ENCODE assay signal across 10 mouse cellular contexts in genomic region chr8:121731060-121731459, GRCm38 (mm10). TPM values are rescaled to one million over a fixed set of nuclear protein-coding genes. Genes with fewer than 3 reads are reported as not detected.
DNase-seq lines count a peak whose midpoint lies in the region; ATAC-seq and TF ChIP-seq lines count a peak whose summit lies in the region.
"Had no signal": no experiment of that assay in that cellular context is flagged by ENCODE, and none has a peak within 500 bp of the region (broad histone marks: within the 10 kb centered on the region; RNA-seq: fewer than 3 reads in every experiment).

No protein-coding gene starts in this region.

- no peaks in the 10 kb centered on the region for H3K9me3 ChIP-seq in heart, embryonic 11.5 days (replicated peaks; ENCODE audit: control insufficient read depth, low read length)
- no peaks in the 10 kb centered on the region for H3K9me3 ChIP-seq in ES-E14 (ENCODE audit: control insufficient read depth, insufficient read depth, low read depth, low read length)
- H3K9me3 ChIP-seq in hindbrain, embryonic 11.5 days (ENCODE audit: control insufficient read depth, low read length) = no peaks in the 10 kb centered on the region
- peaks cover 3% of the 10 kb centered on the region; the same call in 1 of the 2 replicates for H3K9me3 ChIP-seq in midbrain, embryonic 13.5 days

- in situ Hi-C loops in ES-E14 (cut with MboI; ENCODE audit: low sequenced_read_pairs in 2 of 2, unreplicated experiment in 2 of 2) = no loop called here

- peak overlapping the region; percentile 54 for H3K4me3 ChIP-seq in heart, embryonic 11.5 days (ENCODE audit: low read depth, low read length)
- H3K4me3 ChIP-seq in ES-E14 (ENCODE audit: insufficient read depth in 1 of 2, low read depth in 1 of 2, low read length in 2 of 2, poor library complexity in 1 of 2, severe bottlenecking in 1 of 2) = peak overlapping the region; percentile 59 to 83
- peak overlapping the region; percentile 46 for H3K4me3 ChIP-seq in hindbrain, embryonic 11.5 days (ENCODE audit: low read depth, low read length)
- peak overlapping the region; percentile 68 for H3K4me3 ChIP-seq in midbrain, embryonic 13.5 days (replicated peaks)

- no peak for ATAC-seq in heart, embryonic 11.5 days (replicated peaks; ENCODE audit: insufficient number of reproducible peaks, low FRiP score, low TSS enrichment)
- 0 out of 2 replicates have a peak, but pooled peaks have one; percentile 33 for ATAC-seq in hindbrain, embryonic 11.5 days (ENCODE audit: low FRiP score)
- peak; percentile 51 for ATAC-seq in midbrain, embryonic 13.5 days

- H3K27me3 ChIP-seq in heart, embryonic 11.5 days (ENCODE audit: control insufficient read depth, insufficient read depth, low read length) = peaks cover 64% of the 10 kb centered on the region
- H3K27me3 ChIP-seq in hindbrain, embryonic 11.5 days (ENCODE audit: control insufficient read depth, insufficient read depth, low read length) = peaks cover 46% of the 10 kb centered on the region
- peaks cover 59% of the 10 kb centered on the region for H3K27me3 ChIP-seq in midbrain, embryonic 13.5 days

- H3K4me2 ChIP-seq in heart, embryonic 11.5 days = peak overlapping the region; percentile 92
- peak overlapping the region; percentile 78 for H3K4me2 ChIP-seq in hindbrain, embryonic 11.5 days (replicated peaks; ENCODE audit: low read depth, low read length)
- peak overlapping the region; percentile 86 for H3K4me2 ChIP-seq in midbrain, embryonic 13.5 days (replicated peaks)

- no peak overlapping the region for H3K27ac ChIP-seq in heart, embryonic 11.5 days (ENCODE audit: low read depth, low read length)
- H3K27ac ChIP-seq in ES-E14 (ENCODE audit: insufficient read depth, low read depth, low read length, poor library complexity, severe bottlenecking) = no peak overlapping the region
- no peak overlapping the region for H3K27ac ChIP-seq in hindbrain, embryonic 11.5 days (ENCODE audit: low read depth, low read length)
- peak overlapping the region; percentile 57 for H3K27ac ChIP-seq in midbrain, embryonic 13.5 days

- H3K36me3 ChIP-seq in heart, embryonic 11.5 days (ENCODE audit: control insufficient read depth, insufficient read depth, low read length) = no peaks in the 10 kb centered on the region
- H3K36me3 ChIP-seq in ES-E14 (ENCODE audit: control insufficient read depth, insufficient read depth, low read length, poor library complexity, severe bottlenecking) = no peaks in the 10 kb centered on the region
- H3K36me3 ChIP-seq in hindbrain, embryonic 11.5 days (ENCODE audit: control insufficient read depth, insufficient read depth, low read length) = no peaks in the 10 kb centered on the region
- no peaks in the 10 kb centered on the region for H3K36me3 ChIP-seq in midbrain, embryonic 13.5 days

- 6% methylated on average over 11 of the region's 11 CpGs for WGBS in heart, embryonic 11.5 days (ENCODE audit: insufficient replicate concordance)
- WGBS in hindbrain, embryonic 11.5 days = 1% methylated on average over 11 of the region's 11 CpGs
- WGBS in midbrain, embryonic 13.5 days = 2% methylated on average over 11 of the region's 11 CpGs

- no peak for DNase-seq in heart, adult 9 months (ENCODE audit: low spot score in 2 of 2)
- DNase-seq in ES-E14 (ENCODE audit: low read depth, low spot score) = no peak
- DNase-seq in hindbrain, embryonic 11.5 days (ENCODE audit: low spot score) = no peak
- DNase-seq in embryo, embryonic 10 days (ENCODE audit: low spot score) = no peak
- no peak for DNase-seq in urinary bladder, postnatal 14 days (ENCODE audit: low spot score)
- no peak for DNase-seq in cerebellum, adult 9-11 months
- DNase-seq: spleen, adult 18-20 months had no signal

- peaks cover 6% of the 10 kb centered on the region; the same call in 1 of the 2 replicates for H3K4me1 ChIP-seq in heart, embryonic 11.5 days (ENCODE audit: control insufficient read depth, insufficient read depth, low read length)
- H3K4me1 ChIP-seq in ES-E14 (ENCODE audit: control insufficient read depth in 2 of 2, insufficient read depth in 2 of 2, low read length in 2 of 2, poor library complexity in 1 of 2) = peaks cover 0 to 5% of the 10 kb centered on the region in 2 experiments; a peak in 1 of 4 replicates
- 0 out of 2 replicates have a peak, but pooled peaks cover 2% of the 10 kb centered on the region for H3K4me1 ChIP-seq in hindbrain, embryonic 11.5 days (replicated peaks; ENCODE audit: control insufficient read depth, insufficient read depth, low read length)
- H3K4me1 ChIP-seq in midbrain, embryonic 13.5 days (replicated peaks) = peaks cover 39% of the 10 kb centered on the region

- no peak overlapping the region; the same call in 1 of the 2 replicates for H3K9ac ChIP-seq in heart, embryonic 11.5 days (ENCODE audit: low read depth, low read length)
- 0 out of 2 replicates have a peak overlapping the region, but pooled peaks have one; percentile 65 for H3K9ac ChIP-seq in ES-E14 (ENCODE audit: insufficient read depth, low read depth, low read length, poor library complexity, severe bottlenecking)
- peak overlapping the region; percentile 59 for H3K9ac ChIP-seq in hindbrain, embryonic 11.5 days (ENCODE audit: low read depth, low read length)
- peak overlapping the region; percentile 73 for H3K9ac ChIP-seq in midbrain, embryonic 13.5 days (replicated peaks)

TF ChIP-seq in ES-E14, 5 proteins besides CTCF, POLR2A, EP300 and RAD21:
- TF ChIP-seq CHD2 (IDR thresholded peaks at IDR 0.05; ENCODE audit: low read depth, low read length) = no peak
- TF ChIP-seq ZNF384 (IDR thresholded peaks at IDR 0.05; ENCODE audit: low read depth, low read length) = no peak
- no peak for TF ChIP-seq MAFK (IDR thresholded peaks at IDR 0.05; ENCODE audit: insufficient read depth, low read depth, low read length)
- no peak for TF ChIP-seq HCFC1 (IDR thresholded peaks at IDR 0.05; ENCODE audit: borderline replicate concordance, insufficient read depth, low read length)
- no peak for TF ChIP-seq ZC3H11A (IDR thresholded peaks at IDR 0.05; ENCODE audit: borderline replicate concordance, low read depth, low read length)

RNA-seq across cellular contexts. Expression of gene Jph3, which starts 1.6 kb away (rescaled TPM):
- 0.46 and 0.66 TPM in 2 replicates for polyA plus RNA-seq in heart, embryonic 11.5 days (2014; fragmentation: Nextera tagmentation; extraction: Ambion mirVana)
- 0.76 and 1.7 TPM in 2 replicates for total RNA-seq in ES-E14 (2012; rRNA removed)
- polyA plus RNA-seq in hindbrain, embryonic 11.5 days (2014; fragmentation: Nextera tagmentation; extraction: Ambion mirVana) = 11.1 and 11.2 TPM in 2 replicates
- polyA plus RNA-seq in midbrain, embryonic 13.5 days (2015; fragmentation: Nextera tagmentation; extraction: Ambion mirVana) = 62.3 and 65.4 TPM in 2 replicates
- total RNA-seq: monocyte, adult 5-6 weeks had no signal
